Mouse (Mus musculus): ENCODE results near the gene Cenpb.

DNA sequence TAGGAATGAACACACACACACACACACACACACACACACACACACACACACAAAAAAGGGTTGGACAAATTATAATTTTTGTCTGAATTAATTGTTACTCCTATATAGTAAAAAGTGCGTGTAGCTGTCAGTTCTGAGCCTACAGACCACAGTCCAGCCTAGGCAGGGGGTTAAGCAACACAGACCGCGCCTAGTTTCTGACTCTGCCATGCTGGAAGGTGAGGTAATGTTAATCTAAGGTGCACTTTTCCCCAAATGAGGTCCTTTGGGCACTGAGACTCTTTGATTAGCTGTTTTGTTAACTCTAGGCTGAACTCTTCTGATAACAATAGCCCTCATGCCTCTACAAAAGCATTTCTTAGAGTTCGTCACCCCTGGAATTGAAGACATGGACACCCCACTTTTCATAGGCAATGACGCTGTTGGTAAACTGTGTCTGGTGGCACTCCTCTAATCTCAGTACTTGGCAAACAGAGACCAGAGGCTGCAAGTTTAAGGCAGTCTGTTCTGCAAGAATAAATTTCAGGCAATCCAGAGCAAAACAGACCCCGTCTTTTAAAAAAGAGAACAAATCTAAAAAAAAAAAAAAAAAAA is 24.0 kb upstream of the Cenpb start:
- no peak for TF ChIP-seq CTCF (IDR thresholded peaks at IDR 0.05; ENCODE audit: insufficient read depth, low read depth, low read length)
- TF ChIP-seq POLR2A (IDR thresholded peaks at IDR 0.05; ENCODE audit: insufficient read depth, low read depth, low read length) = no peak
